Mouse (Mus musculus): ENCODE results near the gene Snrpa1. TPM values are rescaled to one million over a fixed set of nuclear protein-coding genes. Genes with fewer than 3 reads are reported as not detected.

The Snrpa1 gene
- total RNA-seq, 1 experiment, result 168 TPM

DNA sequence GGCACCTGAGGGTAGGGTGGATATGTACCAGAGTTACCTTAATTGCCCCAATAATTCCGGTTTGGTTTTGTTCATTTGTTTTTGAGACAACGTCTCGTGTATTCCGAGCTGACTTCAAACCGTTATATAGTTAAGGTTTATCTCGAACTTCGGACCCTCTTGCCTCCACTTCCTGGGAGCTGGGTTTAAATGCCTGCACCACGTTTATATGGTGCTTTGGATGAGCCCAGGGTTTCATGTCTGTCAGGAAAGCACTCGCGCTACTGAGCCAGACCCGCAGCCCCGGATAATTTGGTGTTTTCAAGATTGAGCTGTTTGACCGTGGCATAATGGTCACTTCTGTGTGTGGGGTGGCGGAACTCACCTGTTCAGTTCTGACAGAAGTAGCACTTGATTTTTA, 2.3 kb downstream of the Snrpa1 start:
- TF ChIP-seq ZC3H11A (IDR thresholded peaks at IDR 0.05; ENCODE audit: borderline replicate concordance, low read depth, low read length) (no peak), MAFK (IDR thresholded peaks at IDR 0.05; ENCODE audit: insufficient read depth, low read depth, low read length) (no peak), ZNF384 (IDR thresholded peaks at IDR 0.05; ENCODE audit: low read depth, low read length) (no peak), HCFC1 (IDR thresholded peaks at IDR 0.05; ENCODE audit: borderline replicate concordance, insufficient read depth, low read length) (no peak), CHD2 (IDR thresholded peaks at IDR 0.05; ENCODE audit: low read depth, low read length) (no peak)
- H3K36me3 ChIP-seq (ENCODE audit: control insufficient read depth, insufficient read depth, low read length, poor library complexity, severe bottlenecking), result peaks cover 12% of the 10 kb centered on the region
- no peaks in the 10 kb centered on the region for H3K9me3 ChIP-seq (ENCODE audit: control insufficient read depth, insufficient read depth, low read depth, low read length)
- H3K9ac ChIP-seq (ENCODE audit: insufficient read depth, low read depth, low read length, poor library complexity, severe bottlenecking), result peak overlapping the region; percentile 98
- peak overlapping the region; percentile 86 to 96 for H3K4me3 ChIP-seq (ENCODE audit: insufficient read depth in 1 of 2, low read depth in 1 of 2, low read length in 2 of 2, poor library complexity in 1 of 2, severe bottlenecking in 1 of 2)
- in situ Hi-C loops (cut with MboI; ENCODE audit: low sequenced_read_pairs in 2 of 2, unreplicated experiment in 2 of 2), result no loop called here
- H3K27ac ChIP-seq (ENCODE audit: insufficient read depth, low read depth, low read length, poor library complexity, severe bottlenecking), result no peak overlapping the region
- peak; percentile 7 for DNase-seq (ENCODE audit: low read depth, low spot score)
- H3K4me1 ChIP-seq (ENCODE audit: control insufficient read depth in 2 of 2, insufficient read depth in 2 of 2, low read length in 2 of 2, poor library complexity in 1 of 2), result no peaks in the 10 kb centered on the region

DNA sequence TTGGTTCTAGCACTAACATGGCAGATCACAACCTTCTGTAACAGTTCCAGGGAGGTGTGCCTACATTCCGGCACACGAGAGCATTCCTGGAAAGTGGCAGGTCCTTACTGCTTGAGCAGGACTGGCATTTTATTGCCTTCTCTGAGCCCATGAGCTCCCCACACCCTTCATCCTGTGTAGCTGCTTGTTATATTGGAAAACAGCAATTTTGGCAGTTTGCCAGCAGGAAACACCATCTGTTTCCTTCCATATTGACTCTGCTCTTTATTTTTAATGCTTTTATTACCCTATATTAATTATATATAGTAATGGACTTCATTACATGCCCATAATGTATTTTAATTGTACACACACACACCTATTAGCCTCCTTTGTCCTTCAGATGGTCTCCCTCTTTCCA, 17.6 kb downstream of the Snrpa1 start:
- TF ChIP-seq MAFK (IDR thresholded peaks at IDR 0.05; ENCODE audit: insufficient read depth, low read depth, low read length), result no peak
- no peak for TF ChIP-seq HCFC1 (IDR thresholded peaks at IDR 0.05; ENCODE audit: borderline replicate concordance, insufficient read depth, low read length)
- TF ChIP-seq ZNF384 (IDR thresholded peaks at IDR 0.05; ENCODE audit: low read depth, low read length), result no peak
- TF ChIP-seq CHD2 (IDR thresholded peaks at IDR 0.05; ENCODE audit: low read depth, low read length), result no peak
- TF ChIP-seq ZC3H11A (IDR thresholded peaks at IDR 0.05; ENCODE audit: borderline replicate concordance, low read depth, low read length), result no peak
- Histone ChIP-seq H3K36me3 (ENCODE audit: control insufficient read depth, insufficient read depth, low read length, poor library complexity, severe bottlenecking) (peaks cover 18% of the 10 kb centered on the region), H3K27ac (ENCODE audit: insufficient read depth, low read depth, low read length, poor library complexity, severe bottlenecking) (no peak overlapping the region), H3K4me1 (ENCODE audit: control insufficient read depth in 2 of 2, insufficient read depth in 2 of 2, low read length in 2 of 2, poor library complexity in 1 of 2) (peaks cover 0 to 4% of the 10 kb centered on the region in 2 experiments; a peak in 1 of 4 replicates), H3K9ac (ENCODE audit: insufficient read depth, low read depth, low read length, poor library complexity, severe bottlenecking) (no peak overlapping the region), H3K9me3 (ENCODE audit: control insufficient read depth, insufficient read depth, low read depth, low read length) (no peaks in the 10 kb centered on the region), H3K4me3 (ENCODE audit: insufficient read depth in 1 of 2, low read depth in 1 of 2, low read length in 2 of 2, poor library complexity in 1 of 2, severe bottlenecking in 1 of 2) (no peak overlapping the region)
- no peak for DNase-seq (ENCODE audit: low read depth, low spot score)
- in situ Hi-C loops (cut with MboI; ENCODE audit: low sequenced_read_pairs in 2 of 2, unreplicated experiment in 2 of 2), result no loop called here

DNA sequence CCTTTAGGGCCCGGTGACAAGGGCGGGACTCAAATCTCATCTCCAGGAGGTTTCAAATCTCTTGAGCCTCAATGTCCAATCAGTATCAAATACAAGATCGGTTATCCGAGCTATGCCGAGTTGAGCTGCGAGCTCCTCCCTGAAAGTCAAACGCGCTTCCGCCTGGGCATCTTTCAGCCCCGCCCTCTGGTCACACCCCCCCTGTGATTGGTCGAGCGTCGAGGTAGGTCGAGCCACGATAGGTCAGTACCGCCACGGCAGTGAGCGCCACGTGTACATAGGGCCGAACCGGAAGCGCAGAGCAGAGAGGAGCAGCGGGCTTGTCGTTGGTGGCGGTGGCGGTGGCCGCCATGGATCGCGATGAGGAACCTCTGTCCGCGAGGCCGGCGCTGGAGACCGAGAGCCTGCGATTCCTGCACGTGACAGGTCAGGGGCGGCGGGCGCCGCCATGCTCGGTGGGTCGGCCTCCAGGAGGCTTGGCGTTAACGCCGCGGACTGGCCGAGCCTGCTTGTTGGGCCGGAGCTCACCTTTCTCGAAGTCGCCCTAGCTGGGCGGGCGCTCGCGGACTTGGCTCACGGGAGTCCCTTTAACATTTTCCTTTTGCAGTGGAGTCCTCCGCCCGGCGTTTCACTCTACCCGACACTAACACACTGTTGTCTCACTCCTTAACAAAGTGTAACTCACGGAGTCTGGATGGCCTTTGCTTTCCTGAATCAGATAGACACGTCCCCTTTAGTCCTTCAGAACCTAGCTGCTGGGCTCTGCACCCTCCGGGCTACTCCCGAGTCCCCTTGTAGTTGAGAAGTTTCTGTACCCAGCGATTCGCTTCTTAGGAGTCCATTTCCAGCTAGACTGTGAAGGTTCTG, 20.8 kb downstream of the Snrpa1 start, which contains the start of gene Selenos:
TSS of gene Selenos (plus strand) at position 286 of the 867 bp plus-strand sequence.
- Histone ChIP-seq H3K36me3 (ENCODE audit: control insufficient read depth, insufficient read depth, low read length, poor library complexity, severe bottlenecking) (peaks cover 20% of the 10 kb centered on the region), H3K4me3 (ENCODE audit: insufficient read depth in 1 of 2, low read depth in 1 of 2, low read length in 2 of 2, poor library complexity in 1 of 2, severe bottlenecking in 1 of 2) (peak within 1 kb of the TSS; percentile 78 to 84), H3K27ac (ENCODE audit: insufficient read depth, low read depth, low read length, poor library complexity, severe bottlenecking) (no peak within 1 kb of the TSS), H3K9me3 (ENCODE audit: control insufficient read depth, insufficient read depth, low read depth, low read length) (no peaks in the 10 kb centered on the region), H3K9ac (ENCODE audit: insufficient read depth, low read depth, low read length, poor library complexity, severe bottlenecking) (peak within 1 kb of the TSS; percentile 89), H3K4me1 (ENCODE audit: control insufficient read depth in 2 of 2, insufficient read depth in 2 of 2, low read length in 2 of 2, poor library complexity in 1 of 2) (peaks cover 0 to 4% of the 10 kb centered on the region in 2 experiments; a peak in 1 of 4 replicates)
- peak; percentile 98 for DNase-seq (ENCODE audit: low read depth, low spot score)
- in situ Hi-C loops (cut with MboI; ENCODE audit: low sequenced_read_pairs in 2 of 2, unreplicated experiment in 2 of 2), result no loop called here
- TF ChIP-seq CHD2 (IDR thresholded peaks at IDR 0.05; ENCODE audit: low read depth, low read length), result peak; percentile 80
- no peak for TF ChIP-seq MAFK (IDR thresholded peaks at IDR 0.05; ENCODE audit: insufficient read depth, low read depth, low read length)
- peak; percentile 39; the same call in 1 of the 2 replicates for TF ChIP-seq HCFC1 (IDR thresholded peaks at IDR 0.05; ENCODE audit: borderline replicate concordance, insufficient read depth, low read length)
- TF ChIP-seq ZC3H11A (IDR thresholded peaks at IDR 0.05; ENCODE audit: borderline replicate concordance, low read depth, low read length), result no peak

DNA sequence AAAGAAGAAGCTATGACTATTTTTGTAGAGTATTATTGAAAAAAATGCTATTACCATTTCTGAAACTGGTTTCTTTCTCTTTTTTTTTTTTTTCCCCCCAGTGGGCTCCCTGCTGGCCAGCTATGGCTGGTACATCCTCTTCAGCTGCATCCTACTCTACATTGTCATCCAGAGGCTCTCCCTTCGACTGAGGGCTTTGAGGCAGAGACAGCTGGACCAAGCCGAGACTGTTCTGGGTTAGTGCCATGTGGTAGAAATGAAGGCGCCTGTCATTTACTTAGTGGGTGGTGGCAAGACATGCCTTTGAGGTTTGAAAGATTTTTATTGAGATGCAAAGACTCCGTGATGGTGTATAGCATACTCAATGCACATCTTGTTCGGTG, 21.4 kb downstream of the Snrpa1 start:
- H3K36me3 ChIP-seq (ENCODE audit: control insufficient read depth, insufficient read depth, low read length, poor library complexity, severe bottlenecking), result peaks cover 16% of the 10 kb centered on the region
- TF ChIP-seq HCFC1 (IDR thresholded peaks at IDR 0.05; ENCODE audit: borderline replicate concordance, insufficient read depth, low read length), result no peak
- no peak for TF ChIP-seq MAFK (IDR thresholded peaks at IDR 0.05; ENCODE audit: insufficient read depth, low read depth, low read length)
- peak; percentile 89 for TF ChIP-seq ZNF384 (IDR thresholded peaks at IDR 0.05; ENCODE audit: low read depth, low read length)
- TF ChIP-seq ZC3H11A (IDR thresholded peaks at IDR 0.05; ENCODE audit: borderline replicate concordance, low read depth, low read length), result no peak
- no peak for TF ChIP-seq CHD2 (IDR thresholded peaks at IDR 0.05; ENCODE audit: low read depth, low read length)
- H3K27ac ChIP-seq (ENCODE audit: insufficient read depth, low read depth, low read length, poor library complexity, severe bottlenecking), result no peak overlapping the region

More for the DNA sequence above, 21.4 kb downstream of the Snrpa1 start:
- peaks cover 0 to 4% of the 10 kb centered on the region in 2 experiments; a peak in 1 of 4 replicates for H3K4me1 ChIP-seq (ENCODE audit: control insufficient read depth in 2 of 2, insufficient read depth in 2 of 2, low read length in 2 of 2, poor library complexity in 1 of 2)
- in situ Hi-C loops (cut with MboI; ENCODE audit: low sequenced_read_pairs in 2 of 2, unreplicated experiment in 2 of 2), result no loop called here
- peak overlapping the region; percentile 89 for H3K9ac ChIP-seq (ENCODE audit: insufficient read depth, low read depth, low read length, poor library complexity, severe bottlenecking)
- no peaks in the 10 kb centered on the region for H3K9me3 ChIP-seq (ENCODE audit: control insufficient read depth, insufficient read depth, low read depth, low read length)
- H3K4me3 ChIP-seq (ENCODE audit: insufficient read depth in 1 of 2, low read depth in 1 of 2, low read length in 2 of 2, poor library complexity in 1 of 2, severe bottlenecking in 1 of 2), result peak overlapping the region; percentile 78 to 84
- no peak for DNase-seq (ENCODE audit: low read depth, low spot score)
